Mouse (Mus musculus) central nervous system, embryonic 18 days (tissue): ENCODE data around the gene Kndc1. TPM values are rescaled to one million over a fixed set of nuclear protein-coding genes. Genes with fewer than 3 reads are reported as not detected.

Source experiments
- polyA plus RNA-seq: library from polyadenylated mRNA; depleted of rRNA; stranded (reverse); fragments of >200 nt; gene quantifications from 2 replicates; pipeline ENCODE4 v1.2.3, GENCODE M21; 2012; rRNA removed

Gene Kndc1
- 27.3 and 29.5 TPM in 2 replicates for polyA plus RNA-seq

GRCm38 (mm10) chr7:139894655-139895557, at the start of gene Kndc1:
Gene Kndc1, plus strand, starts transcription at chr7:139894696.

GRCm38 (mm10) chr7:139943674-139944281, 49.3 kb downstream of the Kndc1 start, which contains the start of gene Utf1:
Gene Utf1, plus strand, starts transcription at chr7:139943789.

DNA sequence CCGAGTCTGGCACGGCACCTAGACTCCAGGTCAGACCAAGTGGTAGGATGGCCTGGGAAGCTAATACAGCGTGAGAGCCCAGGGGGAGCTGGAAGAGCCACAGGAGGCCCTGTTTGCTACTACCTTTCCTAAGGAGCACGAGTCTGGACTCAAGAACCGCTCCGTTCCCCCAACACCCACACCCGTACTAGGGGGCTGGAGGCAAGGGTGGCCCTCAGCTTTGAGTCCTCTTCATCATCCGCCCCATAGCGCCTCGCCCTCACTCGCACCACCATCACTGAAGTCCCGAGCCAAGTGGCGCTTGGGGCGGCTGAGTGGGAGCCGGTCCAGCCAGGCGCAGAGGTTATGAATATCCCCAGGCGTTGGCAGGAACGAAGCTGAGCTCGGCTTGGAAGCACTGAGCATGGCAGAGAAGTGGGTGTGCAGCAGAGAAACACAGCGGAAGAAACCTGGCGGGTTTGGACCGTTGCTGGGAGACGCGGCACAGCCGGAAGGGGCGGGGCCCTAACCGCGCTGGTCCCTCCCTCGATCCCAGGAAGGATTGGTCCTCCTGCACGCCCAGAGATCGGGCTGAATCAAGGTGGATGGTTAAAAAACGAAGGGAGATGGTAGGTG, 83.9 kb downstream of the Kndc1 start, which contains the start of gene 6430531B16Rik:
Gene 6430531B16Rik, minus strand, starts transcription at position 478 of the 615 bp plus-strand sequence.

Other genes with a start within 250 kb of the Kndc1 start
- 4.1 and 5.1 TPM in 2 replicates for gene Cfap46, start 210.9 kb upstream of the Kndc1 start, polyA plus RNA-seq
- 9.0 and 9.2 TPM in 2 replicates for gene Adgra1, start 60.5 kb upstream of the Kndc1 start, polyA plus RNA-seq
- not detected in 2 replicates for gene Utf1, start 49.1 kb downstream of the Kndc1 start, polyA plus RNA-seq
- gene 6430531B16Rik, start 84.1 kb downstream of the Kndc1 start, polyA plus RNA-seq, result 0.93 and 0.99 TPM in 2 replicates
- gene Adam8, start 97.9 kb downstream of the Kndc1 start, polyA plus RNA-seq, result 8.9 and 10.1 TPM in 2 replicates
- 82.2 and 96.6 TPM in 2 replicates for gene Zfp511, start 141.7 kb downstream of the Kndc1 start, polyA plus RNA-seq
- 63.0 and 67.3 TPM in 2 replicates for gene Tubgcp2, start 142.0 kb downstream of the Kndc1 start, polyA plus RNA-seq
- gene Msx3, start 154.4 kb downstream of the Kndc1 start, polyA plus RNA-seq, result 0.57 and 0.93 TPM in 2 replicates
- gene Caly, start 187.9 kb downstream of the Kndc1 start, polyA plus RNA-seq, result 359 and 381 TPM in 2 replicates
- gene Prap1, start 198.7 kb downstream of the Kndc1 start, polyA plus RNA-seq, result 0.47 TPM in 1 of 2 replicates, not detected in the other
- gene Fuom, start 207.7 kb downstream of the Kndc1 start, polyA plus RNA-seq, result 27.2 and 32.8 TPM in 2 replicates
- gene Paox, start 221.1 kb downstream of the Kndc1 start, polyA plus RNA-seq, result 5.1 and 5.3 TPM in 2 replicates
- gene Echs1, start 221.8 kb downstream of the Kndc1 start, polyA plus RNA-seq, result 84.5 and 97.6 TPM in 2 replicates
- 36.5 and 42.2 TPM in 2 replicates for gene Mtg1, start 242.9 kb downstream of the Kndc1 start, polyA plus RNA-seq